Mouse (Mus musculus) c-Kit-negative CD71-positive TER-119-positive erythroid progenitor cells, embryonic 14.5 days (primary cell): ENCODE measurements at regions not wholly inside any gene's neighbourhood (a gene's known extent, or its start where the extent isn't known, plus 50 kb on each side); places are given as distances from the start of the nearest gene placed in this dataset.

ENCODE experiments used
- DNase-seq: peaks from one replicate; pipeline ENCODE4 v3.0.0-alpha.2; 2013; ENCODE audit warnings: low read depth, low spot score

GRCm38 (mm10) chr10:17075576-17075975 is 647.4 kb upstream of the Cited2 start:
- DNase-seq, result no peak

GRCm38 (mm10) chr10:17076186-17076585 is 646.8 kb upstream of the Cited2 start:
- DNase-seq, result no peak

GRCm38 (mm10) chr10:17077580-17077979 is 645.4 kb upstream of the Cited2 start:
- no peak for DNase-seq

- DNase-seq, result no peak
These were observed 642.2 kb upstream of the Cited2 start for GRCm38 (mm10) chr10:17080818-17081217.

- no peak for DNase-seq
These were observed 640.1 kb upstream of the Cited2 start for GRCm38 (mm10) chr10:17082926-17083325.

GRCm38 (mm10) chr10:17102065-17102464 is 621.0 kb upstream of the Cited2 start:
- no peak for DNase-seq

- DNase-seq, result no peak
These were observed 619.6 kb upstream of the Cited2 start for GRCm38 (mm10) chr10:17103416-17103815.

- DNase-seq, result no peak
These were observed 616.2 kb upstream of the Cited2 start for GRCm38 (mm10) chr10:17106831-17107230.

- no peak for DNase-seq
These were observed 611.9 kb upstream of the Cited2 start for GRCm38 (mm10) chr10:17111071-17111470.

GRCm38 (mm10) chr10:17114805-17115204 is 608.2 kb upstream of the Cited2 start:
- DNase-seq, result no peak

- no peak for DNase-seq
These were observed 593.4 kb upstream of the Cited2 start for GRCm38 (mm10) chr10:17129391-17130163.

- DNase-seq, result no peak
These were observed 592.4 kb upstream of the Cited2 start for GRCm38 (mm10) chr10:17130661-17131060.

- DNase-seq, result no peak
These were observed 591.3 kb upstream of the Cited2 start for GRCm38 (mm10) chr10:17131763-17132162.

- DNase-seq, result no peak
These were observed 547.6 kb upstream of the Cited2 start for GRCm38 (mm10) chr10:17175385-17175784.

- no peak for DNase-seq
These were observed 546.0 kb upstream of the Cited2 start for GRCm38 (mm10) chr10:17177054-17177453.

- no peak for DNase-seq
These were observed 545.3 kb upstream of the Cited2 start for GRCm38 (mm10) chr10:17177503-17178278.

- DNase-seq, result no peak
These were observed 544.4 kb upstream of the Cited2 start for GRCm38 (mm10) chr10:17178627-17179026.

- no peak for DNase-seq
These were observed 538.6 kb upstream of the Cited2 start for GRCm38 (mm10) chr10:17184418-17184817.

- DNase-seq, result no peak
These were observed 526.8 kb upstream of the Cited2 start for GRCm38 (mm10) chr10:17196205-17196604.

GRCm38 (mm10) chr10:17196636-17197035 is 526.4 kb upstream of the Cited2 start:
- DNase-seq, result no peak

GRCm38 (mm10) chr10:17200524-17201426 is 522.2 kb upstream of the Cited2 start:
- no peak for DNase-seq

GRCm38 (mm10) chr10:17201427-17201745 is 521.6 kb upstream of the Cited2 start:
- DNase-seq, result no peak
